Mouse (Mus musculus): ENCODE results near the gene Slc2a5.

The Slc2a5 gene

DNA sequence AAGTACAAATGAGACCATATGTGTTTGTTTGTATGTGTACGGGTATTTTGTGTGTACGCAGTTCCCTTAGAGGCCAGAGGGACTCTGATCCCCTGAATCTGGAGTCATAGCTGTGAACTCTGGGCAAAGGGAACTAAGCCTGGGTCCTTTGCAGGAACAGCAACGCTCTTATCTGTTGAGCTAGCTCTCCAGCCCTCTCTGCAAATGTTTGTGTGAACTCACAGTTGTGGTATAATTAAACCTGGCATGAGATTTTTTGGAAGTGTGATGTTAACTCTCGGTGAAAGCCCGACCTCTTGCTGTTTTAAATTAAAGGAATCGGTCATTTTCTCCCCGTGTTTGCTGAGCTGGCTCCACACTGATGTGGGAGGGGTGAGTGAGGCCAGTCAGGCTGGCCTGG lies 13.4 kb upstream of the Slc2a5 start:
- no peak for DNase-seq

DNA sequence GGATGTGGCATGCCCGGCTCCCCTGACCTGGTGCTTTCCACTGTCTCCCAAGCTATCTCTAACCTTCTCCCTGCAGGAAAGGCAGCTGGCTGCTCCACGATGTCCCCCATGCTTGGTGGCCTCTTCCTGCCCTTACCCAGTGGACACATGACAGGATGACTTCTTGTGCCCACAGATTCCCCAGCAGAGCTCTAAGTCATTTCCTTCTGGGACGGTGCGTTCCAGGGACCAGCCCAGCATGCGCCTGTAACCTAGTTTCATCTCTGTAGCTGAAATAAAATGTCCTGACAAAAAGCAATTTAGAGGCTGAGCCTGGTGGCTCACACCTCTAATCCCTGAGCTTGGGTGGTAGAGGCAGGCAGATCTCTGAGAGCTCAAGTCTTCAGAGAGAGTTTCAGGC lies 12.4 kb upstream of the Slc2a5 start:
- no peak for DNase-seq

DNA sequence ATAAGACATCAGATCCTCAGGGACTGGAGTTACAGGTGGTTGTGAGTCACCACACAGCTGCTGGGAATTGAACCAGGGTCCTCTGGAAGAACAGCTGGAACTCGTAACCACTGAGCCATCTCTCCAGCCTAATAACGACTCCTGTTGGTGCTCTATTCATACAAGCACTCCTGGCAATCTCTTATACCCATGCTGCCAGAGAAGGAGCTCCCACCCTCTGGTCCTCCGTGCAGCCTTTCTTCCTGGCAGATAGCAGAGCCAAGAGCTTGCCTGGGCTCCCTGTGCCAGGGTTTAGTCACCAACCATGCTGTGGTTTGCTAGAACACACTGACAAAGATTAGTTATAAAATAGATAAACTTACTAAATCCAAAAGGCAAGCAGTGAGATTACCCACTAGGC lies 9.4 kb upstream of the Slc2a5 start:
- DNase-seq = peak; percentile 68 to 76

DNA sequence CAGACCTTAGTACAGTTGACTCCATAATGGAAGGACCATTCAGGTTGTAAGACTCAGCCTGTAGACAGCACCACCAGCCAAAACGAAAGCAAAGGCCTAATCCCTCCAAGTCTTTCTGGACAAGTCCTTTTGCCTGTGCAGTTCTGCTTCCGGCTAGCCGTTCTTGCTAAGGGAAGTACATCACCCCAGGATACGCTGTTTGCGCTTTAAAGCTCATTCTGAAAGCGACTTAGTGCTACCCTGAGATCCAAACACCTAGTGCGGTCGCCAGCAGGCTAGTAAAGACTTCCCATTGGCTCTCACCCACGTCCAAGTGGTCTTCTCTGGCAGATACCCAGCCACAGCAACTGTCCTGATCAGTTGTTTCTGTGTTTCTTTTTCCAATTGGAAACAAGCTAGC lies 8.7 kb upstream of the Slc2a5 start:
- peak in 1 of 2 experiments; percentile 29 for DNase-seq

DNA sequence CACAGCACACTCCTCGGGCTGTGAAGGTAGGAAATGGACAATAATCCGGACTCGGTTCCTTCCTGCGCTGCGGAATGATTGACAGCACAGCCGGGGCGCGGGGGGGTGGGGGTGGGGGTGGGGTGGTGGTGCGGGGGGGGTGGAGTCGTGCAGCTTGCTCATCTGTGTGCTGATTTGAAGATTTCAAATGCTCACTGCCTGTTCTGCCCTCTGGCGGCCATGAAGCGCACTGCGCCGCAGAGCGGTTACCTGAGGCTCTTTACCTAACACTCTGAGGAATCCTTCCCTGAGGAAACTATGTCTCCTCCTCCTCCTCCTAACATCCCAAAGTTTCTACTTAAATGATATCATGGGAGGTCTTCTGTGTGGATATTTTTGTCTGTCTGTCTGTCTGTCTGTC lies 6.2 kb upstream of the Slc2a5 start:
- DNase-seq = peak; percentile 86 to 91

DNA sequence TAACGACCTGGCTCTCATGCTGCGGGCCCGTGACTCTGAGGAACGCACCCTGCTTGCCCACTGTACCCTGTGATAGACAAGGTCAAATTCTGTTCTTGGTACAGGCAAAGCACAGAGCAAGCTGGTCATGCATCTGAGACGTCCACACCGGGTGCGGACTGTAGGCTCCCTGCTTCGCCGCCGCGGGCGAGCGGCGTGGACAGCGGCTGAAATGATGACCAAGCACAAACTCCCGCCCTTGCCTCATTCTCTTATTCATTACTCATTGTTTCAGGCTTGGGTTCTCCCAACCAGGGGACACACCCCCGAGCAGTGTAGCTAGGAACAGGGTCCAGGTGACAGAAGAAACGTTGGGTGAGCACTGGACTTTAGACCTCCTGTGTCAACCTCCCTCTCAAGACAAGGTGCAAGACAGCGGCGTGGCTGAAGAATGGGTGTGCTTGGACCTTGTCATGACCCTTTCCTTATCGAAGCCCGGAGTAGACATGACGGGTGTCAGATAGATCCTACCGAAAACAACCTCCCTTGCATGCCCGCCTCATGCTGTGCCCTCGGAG lies 4.5 kb upstream of the Slc2a5 start:
- DNase-seq = no peak

DNA sequence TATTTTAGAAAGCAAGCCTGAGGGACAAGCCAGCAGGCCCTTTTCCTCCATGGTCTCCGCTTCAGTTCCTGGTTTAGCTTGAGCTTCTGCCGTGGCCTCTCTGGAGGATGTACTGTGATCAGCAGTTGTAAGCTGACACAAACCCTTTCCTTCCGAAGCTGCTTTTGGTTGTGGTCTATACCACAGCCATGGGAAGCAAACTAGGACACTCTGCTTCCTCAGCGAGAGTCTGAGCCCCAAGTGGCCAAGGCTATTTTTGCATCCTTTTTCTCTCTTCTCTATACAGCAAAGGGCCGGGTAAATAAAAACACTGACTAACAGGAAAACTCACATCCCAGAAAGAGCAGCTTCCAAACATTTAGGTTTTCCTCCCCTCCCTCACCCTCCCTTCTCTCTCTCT lies 1.8 kb upstream of the Slc2a5 start:
- DNase-seq = peak in 1 of 2 experiments; percentile 27

DNA sequence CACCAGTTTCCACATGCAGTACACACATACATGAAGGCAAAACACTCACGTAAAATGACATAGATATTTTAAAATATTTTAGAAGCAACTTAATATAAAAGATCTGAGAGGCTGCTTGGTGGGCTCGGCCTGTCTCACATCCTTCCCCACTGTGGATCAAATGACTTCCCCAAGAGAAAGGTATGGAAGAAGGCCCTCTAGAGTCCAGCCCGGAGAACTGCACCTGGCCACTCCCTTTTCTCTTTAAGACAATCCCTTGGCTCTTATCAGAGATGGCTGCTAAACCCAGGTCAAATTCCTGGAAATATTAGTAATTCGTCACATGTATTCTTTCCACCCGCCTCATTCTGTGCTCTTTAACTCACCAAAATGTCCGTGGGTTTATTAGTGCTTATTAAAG lies 920 bp upstream of the Slc2a5 start:
- no peak for DNase-seq

DNA sequence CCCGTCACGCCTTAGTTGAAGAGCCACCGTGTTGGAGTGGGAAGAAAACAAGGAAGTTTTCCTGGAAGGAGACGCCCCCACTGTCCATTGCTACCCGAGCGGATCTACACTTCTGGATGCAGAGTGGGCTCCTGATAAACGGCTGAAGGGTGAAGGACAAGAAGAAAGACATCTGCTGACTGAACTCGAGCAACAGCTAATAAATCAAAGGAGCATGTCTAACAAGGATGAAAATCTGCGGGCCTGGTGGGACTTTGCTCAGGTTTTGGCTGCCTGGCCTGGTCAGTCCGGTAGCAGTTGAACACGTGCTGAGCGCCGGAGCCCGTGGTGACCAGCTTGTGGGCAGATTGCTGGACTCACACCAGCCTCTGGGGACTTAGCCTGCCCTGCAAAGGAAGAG lies 557 bp downstream of the Slc2a5 start:
- DNase-seq = peak; percentile 33 to 50

DNA sequence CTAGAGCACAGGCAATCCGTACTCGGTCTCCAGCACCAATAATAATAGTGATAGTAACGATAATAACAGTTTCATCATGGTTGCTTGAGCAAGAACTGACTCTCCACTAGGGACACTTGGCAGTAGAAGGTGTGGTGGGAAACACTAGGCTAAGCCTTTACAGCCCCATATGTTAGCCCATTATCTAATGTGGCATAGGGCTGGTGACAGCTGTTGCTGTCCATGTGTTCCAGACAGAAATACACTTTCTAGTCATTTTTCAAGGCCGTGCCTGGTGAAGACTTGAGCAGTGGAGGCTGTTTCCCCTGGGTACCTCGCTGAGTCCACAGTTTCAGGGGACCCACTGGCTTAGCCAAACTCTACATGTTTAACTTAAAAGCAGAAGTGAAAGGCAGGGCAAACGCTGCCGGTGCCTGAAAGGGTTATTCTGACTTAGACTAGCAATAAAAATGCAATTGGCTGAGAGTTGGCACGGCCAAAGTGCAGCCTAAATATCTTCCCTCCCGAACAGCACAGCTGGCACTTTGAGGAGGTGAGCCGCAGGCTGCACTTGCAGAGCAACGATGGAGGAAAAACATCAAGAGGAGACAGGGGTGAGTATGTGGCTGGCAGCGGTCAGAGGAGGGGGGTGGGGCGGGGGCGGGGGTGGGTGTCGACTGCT lies 1.2 kb downstream of the Slc2a5 start:
- peak; percentile 36 to 44 for DNase-seq

DNA sequence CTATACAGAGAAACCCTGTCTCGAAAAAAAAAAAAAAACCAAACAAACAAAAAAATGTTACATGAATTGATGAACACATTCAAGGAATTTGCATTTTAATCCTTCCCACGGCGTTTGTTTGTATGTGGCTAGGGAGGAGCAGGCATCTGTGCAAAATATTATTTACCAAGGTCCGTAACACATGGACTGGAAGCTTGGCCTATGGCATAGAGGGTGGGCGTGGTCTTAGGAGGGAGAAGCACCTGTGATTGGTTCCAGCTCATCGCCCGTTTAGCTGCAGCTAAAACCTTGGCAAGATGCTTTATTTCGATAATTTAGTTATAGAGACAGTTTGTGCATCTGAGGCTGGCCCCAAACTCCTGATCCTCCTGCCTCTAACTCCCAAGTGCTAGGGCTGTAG lies 2.3 kb downstream of the Slc2a5 start:
- peak in 1 of 2 experiments; percentile 26 for DNase-seq

DNA sequence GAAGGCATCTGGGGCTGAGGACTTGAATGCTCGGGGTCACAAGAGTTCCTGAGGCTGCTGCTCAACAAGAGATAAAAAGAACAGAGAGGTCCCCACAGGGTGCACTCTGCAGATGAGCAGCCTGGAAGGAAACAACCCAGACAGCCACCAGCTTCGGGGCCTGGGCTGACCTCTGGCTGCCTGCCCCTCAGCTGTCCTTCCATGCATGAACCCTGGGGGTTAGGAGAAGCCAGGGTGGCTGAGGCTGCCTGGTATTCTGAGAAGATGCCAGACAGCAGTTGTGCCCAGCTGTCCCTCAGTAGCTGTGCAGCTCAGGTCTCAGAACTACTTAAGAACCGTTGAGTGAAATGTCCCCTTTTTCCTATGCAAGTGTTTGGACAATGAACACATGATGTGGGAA lies 3.4 kb downstream of the Slc2a5 start:
- no peak for DNase-seq

DNA sequence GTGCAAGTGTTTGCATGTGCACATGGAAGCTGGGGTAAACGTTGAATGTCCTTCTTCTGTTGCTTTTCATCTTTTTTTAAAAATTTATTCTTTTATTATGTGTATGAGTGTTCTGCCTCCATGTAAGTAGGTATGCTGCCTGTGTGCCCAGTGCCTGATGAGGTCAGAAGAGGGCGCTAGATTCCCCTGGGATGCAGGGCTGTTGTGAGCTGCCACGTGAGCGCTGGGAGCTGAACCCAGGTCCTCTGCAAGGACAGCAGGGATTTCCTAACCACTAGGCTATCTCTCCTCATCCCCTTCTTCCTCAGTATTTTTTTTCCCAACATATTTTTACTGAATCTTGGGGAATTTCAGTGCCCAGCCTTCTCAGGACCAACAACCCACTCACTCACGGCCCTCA lies 7.3 kb downstream of the Slc2a5 start:
- DNase-seq = no peak

DNA sequence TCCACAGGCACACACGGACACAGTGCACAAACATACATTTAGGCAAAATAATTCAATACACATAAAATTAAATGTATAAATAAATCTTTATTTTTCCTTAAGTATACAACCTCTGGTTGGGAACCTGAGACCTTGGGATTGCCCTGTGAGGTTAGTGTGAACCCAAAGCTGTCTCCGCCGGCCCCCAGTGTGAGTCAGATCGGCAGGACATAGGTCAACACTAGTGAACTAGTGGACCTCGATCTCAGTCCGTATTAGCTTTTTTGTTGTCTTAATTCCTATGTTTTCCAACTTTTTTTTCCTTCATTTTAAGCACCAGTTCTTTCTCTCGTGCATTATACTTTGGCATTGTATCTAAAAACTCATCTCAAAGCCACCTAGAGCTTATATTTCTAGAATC lies 8.8 kb downstream of the Slc2a5 start:
- DNase-seq = no peak

DNA sequence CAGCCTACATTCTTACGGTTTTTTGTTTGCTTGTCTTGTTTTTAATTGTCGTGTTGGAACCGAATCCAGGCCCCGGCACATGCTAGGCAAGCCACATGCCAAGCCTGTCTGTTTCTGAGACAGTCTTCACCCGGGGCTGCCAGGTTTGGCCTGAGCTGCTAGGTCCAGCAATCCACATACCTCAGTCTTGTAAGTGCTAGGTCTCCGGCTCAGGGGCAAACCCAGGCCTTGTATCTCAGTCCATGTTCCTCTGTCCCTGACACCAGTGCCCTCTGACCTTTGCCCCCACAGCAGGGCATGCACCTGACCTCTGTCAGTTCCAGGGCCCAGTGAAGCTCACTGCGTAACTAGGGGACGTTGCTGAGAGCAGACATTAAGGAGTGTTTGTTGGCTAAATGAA lies 9.5 kb downstream of the Slc2a5 start:
- DNase-seq = peak; percentile 53 to 69

DNA sequence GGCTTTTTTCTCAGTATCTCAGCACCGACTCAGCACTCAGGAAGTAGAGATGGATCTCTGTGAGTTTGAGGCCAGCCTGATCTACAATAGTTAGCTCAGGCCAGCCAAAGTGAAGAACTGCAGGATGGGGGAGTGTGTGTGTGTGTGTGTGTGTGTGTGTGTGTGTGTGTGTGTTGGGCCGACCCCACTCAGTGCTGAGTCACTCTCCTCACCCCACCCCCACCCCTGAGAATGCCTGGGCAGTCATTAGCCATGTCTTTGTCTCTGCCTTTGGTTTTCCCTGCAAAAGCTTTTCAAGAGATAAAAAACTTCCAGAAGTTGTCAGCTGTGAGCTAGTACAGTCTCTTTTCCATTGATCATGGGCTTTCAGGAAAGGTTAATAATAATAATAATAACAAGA lies 11.6 kb downstream of the Slc2a5 start:
- no peak for DNase-seq

DNA sequence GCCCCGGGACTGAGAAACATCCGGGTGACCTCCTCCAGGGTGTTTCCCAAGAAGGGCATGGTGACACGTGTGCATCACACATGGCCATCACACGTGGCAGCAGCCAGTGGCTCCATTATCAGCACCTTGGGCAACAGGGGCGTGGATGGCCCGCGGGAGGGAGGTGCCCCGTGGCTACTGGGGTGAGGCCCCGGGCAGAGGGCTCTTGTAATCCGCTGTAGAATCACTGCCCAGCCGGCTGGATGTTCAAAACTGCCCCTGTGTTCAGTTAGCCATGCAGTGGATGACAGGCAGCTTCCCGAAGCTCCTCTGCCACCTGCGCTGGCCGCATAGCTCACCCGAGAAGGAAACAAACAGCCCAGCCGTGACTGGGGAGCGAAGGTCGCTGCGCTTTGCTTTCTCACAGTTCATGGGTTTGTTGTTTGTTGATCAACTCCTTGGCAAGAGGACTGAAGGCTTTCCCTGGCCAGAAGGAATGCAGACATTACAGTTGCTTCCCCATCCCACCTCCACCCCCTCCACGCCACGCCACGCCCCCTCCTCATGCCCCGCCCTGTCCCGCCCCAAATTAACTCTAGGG lies 13.7 kb downstream of the Slc2a5 start:
- DNase-seq = no peak

DNA sequence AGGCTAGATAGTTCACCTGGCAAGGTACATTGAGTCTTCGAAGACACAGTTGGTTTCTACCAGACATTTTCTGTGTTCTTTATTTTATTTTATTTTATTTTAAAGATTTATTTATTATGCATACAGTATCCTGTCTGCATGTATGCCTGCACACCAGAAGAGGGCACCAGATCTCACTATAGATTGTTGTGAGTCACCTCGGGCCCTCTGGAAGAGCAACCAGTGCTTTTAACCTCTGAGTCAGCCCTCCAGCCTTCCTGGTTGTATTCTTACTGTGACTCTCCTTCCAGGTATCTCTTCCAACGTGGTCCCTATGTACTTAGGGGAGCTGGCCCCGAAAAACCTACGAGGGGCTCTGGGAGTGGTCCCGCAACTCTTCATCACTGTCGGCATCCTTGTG lies 16.2 kb downstream of the Slc2a5 start:
- no peak for DNase-seq

DNA sequence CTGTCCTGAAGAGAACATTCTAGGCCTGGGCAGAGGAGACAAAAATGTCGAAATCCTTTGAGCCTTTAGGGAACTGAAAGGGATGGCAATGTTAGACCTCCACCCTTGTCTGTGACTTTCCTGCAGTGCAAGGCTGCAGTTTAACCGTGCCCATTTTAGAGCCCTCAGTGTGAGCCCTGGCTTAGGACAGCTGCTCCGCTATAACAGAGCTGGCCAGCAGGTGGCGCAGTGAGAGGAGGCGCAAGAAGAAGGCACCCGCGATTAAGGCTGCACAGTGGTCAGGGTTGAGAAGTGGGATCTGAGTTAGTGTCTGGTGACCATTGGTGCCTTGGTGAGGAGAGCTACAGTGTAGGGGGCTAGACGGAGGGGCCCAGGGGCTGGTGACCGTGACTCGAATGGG lies 17.6 kb downstream of the Slc2a5 start:
- DNase-seq = peak; percentile 93 to 95

DNA sequence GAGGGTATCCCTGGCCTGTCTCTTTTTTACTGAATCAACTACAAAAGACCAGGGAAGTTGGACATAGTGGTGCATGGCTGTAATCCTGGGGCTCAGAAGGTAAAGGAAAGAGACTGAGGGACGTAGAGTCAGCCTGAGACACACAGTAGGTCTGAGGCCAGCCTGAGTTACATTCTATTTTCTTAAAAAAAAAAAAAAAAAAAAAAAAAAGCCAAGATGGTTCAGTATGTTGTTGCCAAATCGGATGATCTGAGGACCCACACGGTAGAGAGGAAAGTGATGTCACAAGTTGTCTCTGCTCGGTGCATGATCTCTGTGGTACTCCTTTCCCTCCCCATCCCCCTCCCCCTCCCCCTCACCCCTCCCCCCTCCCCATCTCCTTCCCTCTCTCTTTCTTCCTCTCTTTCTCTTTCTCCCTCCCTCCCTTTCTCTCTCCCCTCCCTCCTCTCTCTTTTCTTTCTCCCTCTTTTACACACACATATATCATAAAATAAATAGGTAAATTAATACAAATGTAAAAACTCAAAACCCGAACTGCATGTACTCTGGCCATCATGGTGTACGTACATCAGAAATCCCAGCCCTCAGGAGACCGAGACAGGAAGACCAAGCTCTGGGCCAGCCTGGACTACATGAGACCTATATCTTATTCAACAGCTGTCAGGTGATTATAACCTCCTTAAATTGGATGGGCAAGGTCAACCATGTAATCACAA lies 18.4 kb downstream of the Slc2a5 start:
- no peak for DNase-seq

DNA sequence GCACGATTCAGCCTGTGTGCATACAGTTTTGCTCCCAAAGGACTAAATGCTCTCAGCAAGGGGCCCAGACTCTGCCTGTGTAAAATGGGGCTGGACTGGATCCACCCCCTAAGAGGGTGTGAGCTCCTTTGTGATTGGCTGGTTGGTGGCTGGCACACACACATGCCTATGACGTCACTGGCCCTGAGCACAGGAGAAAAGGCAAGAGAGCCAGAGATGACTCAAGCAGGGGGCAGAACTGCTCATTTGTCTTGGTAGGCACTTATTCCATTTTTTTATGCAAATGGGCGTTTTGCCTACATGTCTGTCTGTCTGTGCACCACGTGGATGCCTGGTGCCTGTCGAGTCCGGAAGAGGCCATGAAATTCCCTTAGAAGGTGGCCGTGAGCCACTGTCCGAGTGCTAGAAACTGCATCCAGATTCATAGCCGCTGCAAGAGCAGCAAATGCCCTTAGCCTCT lies 19.0 kb downstream of the Slc2a5 start:
- peak; percentile 71 to 74 for DNase-seq

DNA sequence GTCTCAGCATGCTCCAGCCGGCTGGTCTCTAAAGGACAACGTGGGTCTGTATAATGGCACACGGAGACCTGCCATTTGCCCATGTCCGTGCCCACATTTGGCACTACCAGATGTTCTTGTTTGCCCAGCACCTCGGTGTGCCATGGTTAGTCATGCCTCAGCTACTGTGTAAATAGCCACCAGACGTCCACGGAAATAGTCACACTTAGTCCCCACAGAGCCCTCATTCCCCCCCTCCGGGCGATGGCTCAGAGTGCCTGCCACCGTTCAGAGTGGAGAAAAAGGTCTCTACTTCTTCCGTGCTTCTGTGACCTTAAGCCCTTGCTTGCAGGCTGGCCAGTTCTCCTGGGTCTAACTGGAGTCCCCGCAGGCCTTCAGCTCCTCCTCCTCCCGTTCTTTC lies 20.0 kb downstream of the Slc2a5 start:
- DNase-seq = no peak

DNA sequence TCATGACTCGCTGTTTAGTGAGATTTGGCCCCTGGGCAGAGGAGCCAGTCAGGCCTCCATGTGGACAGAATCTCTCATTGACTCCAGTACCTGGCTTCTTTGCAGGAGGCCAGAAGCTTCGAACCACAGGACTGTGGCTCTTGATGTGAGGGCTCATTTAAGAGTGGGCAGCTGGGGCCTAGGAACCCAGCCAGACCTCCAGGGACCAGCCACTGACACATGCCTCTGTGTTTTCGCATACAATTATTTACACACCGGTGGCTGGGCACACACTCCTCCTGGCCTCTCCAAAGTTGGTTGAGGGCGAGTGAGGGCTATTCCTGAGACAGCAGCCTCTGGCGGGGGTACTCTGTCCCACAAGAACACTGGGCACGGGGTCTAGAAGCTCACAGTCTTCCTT lies 21.3 kb downstream of the Slc2a5 start:
- peak; percentile 65 to 75 for DNase-seq

DNA sequence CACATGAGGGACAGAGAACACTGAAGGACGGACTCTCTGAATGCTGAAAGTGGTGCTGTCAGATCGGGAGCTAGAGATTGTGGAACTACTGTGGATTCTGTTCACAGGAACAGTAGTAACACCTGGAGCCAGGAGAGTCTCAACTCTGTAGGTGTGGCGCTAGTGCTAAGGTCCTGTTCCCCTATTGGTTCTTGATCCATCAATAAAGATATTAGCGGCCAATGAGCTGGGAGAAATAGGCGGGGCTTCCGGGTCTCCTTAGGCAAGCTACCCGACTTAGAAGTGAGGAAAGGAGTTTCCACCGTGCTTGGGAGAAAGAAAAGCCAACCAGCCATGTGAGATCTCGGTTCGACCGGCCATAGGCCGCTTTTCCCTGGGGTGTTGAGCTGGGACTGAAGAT lies 25.2 kb downstream of the Slc2a5 start:
- DNase-seq = no peak
